Mouse (Mus musculus): ENCODE measurements around the gene Blcap.

- TF ChIP-seq CTCF (IDR thresholded peaks at IDR 0.05; ENCODE audit: extremely low read depth, insufficient read length, insufficient replicate concordance, low read depth, low read length): no peak
- TF ChIP-seq POLR2A (IDR thresholded peaks at IDR 0.05; ENCODE audit: low read depth, low read length): no peak
Measured at GRCm38 (mm10) chr2:157510031-157510430, 61.0 kb downstream of the Blcap start.

Measured in small intestine, adult 2 months (tissue).